Mouse (Mus musculus) bone marrow, adult 2 months (tissue): ENCODE results near the gene Scd1.

ENCODE experiments used
- CTCF ChIP-seq: fragments of 200-500 bp; IDR thresholded peaks from 2 replicates; pipeline ENCODE4 v1.5.1; 2011; ENCODE audit warnings: low read length, control low read depth; ENCODE audit not compliant: control insufficient read depth, insufficient read depth
- POLR2A ChIP-seq: fragments of 200-500 bp; IDR thresholded peaks from 2 replicates; pipeline ENCODE4 v1.6.1; 2011; ENCODE audit warnings: low read depth, mild to moderate bottlenecking, control low read depth, low read length, borderline replicate concordance; ENCODE audit not compliant: control insufficient read depth

DNA sequence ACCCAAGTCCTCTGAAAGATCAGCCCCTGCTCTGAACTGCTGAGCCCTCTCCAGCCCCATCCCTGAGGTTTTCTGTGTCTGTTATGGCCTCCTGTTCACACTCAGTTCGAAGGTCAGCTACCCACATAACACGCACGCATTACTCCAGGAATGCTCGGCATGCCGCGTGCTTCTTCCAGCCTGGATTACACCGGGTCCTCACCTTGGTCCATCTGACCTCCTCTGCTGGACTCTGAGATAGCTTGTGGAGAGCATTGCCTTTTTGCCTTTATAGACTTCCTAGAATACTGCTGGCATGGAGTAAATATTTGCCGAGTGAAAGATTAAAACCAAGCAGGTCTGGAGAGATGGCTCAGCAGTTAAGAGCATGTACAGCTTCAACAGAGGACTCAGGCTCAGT is 47.7 kb upstream of the Scd1 start:
- TF ChIP-seq POLR2A (no peak), CTCF (no peak)
